Mouse (Mus musculus) G1E (cell line): ENCODE results near the gene Arhgap42.

Experiments used
- CTCF ChIP-seq: IDR thresholded peaks from 2 replicates; pipeline ENCODE4 v1.5.1; 2012; ENCODE audit warnings: low read depth, low read length, inconsistent platforms, mixed read lengths
- POLR2AphosphoS5 ChIP-seq: IDR thresholded peaks from 2 replicates; pipeline ENCODE4 v1.6.1; 2012; ENCODE audit warnings: low read depth, low read length, inconsistent platforms; ENCODE audit not compliant: insufficient replicate concordance

GRCm38 (mm10) chr9:8953306-8953705 is 285.6 kb downstream of the Arhgap42 start:
- TF ChIP-seq CTCF, result no peak
- no peak for TF ChIP-seq POLR2AphosphoS5
